Mouse (Mus musculus) thymus, adult 2 months (tissue): ENCODE data around the gene Fam166a.

Experiments used
- CTCF ChIP-seq: fragments of 200-500 bp; IDR thresholded peaks from 2 replicates; pipeline ENCODE4 v1.5.1; 2012; ENCODE audit warnings: mild to moderate bottlenecking, control low read depth, low read length, moderate library complexity, borderline replicate concordance; ENCODE audit not compliant: control insufficient read depth, poor library complexity, insufficient read depth; ENCODE audit errors: extremely low read depth
- POLR2A ChIP-seq: fragments of 200-500 bp; IDR thresholded peaks from 2 replicates; pipeline ENCODE4 v1.6.1; 2012; ENCODE audit warnings: mild to moderate bottlenecking, low read length, control low read depth, moderate library complexity; ENCODE audit not compliant: control insufficient read depth, poor library complexity, insufficient read depth; ENCODE audit errors: extremely low read depth

GRCm38 (mm10) chr2:25246183-25247072 is 27.9 kb downstream of the Fam166a start, which contains the start of gene AL732309.1:
- TF ChIP-seq POLR2A (no peak), CTCF (no peak)
